Mouse (Mus musculus) CH12.LX (cell line): ENCODE results near the gene Rtn3. TPM values are rescaled to one million over a fixed set of nuclear protein-coding genes. Genes with fewer than 3 reads are reported as not detected.

Source experiments
- DNase-seq: peaks from one replicate; pipeline ENCODE4 v3.0.0-alpha.2; 2013; ENCODE audit errors: extremely low read depth
- H3K27ac ChIP-seq: 2 replicates; pipeline ENCODE4 v1.5.1; 2012; ENCODE audit warnings: low read depth, mild to moderate bottlenecking, control low read depth, moderate library complexity; ENCODE audit not compliant: insufficient read depth
- H3K27me3 ChIP-seq: replicated peaks from 2 replicates; pipeline ENCODE3; 2012; ENCODE audit warnings: inconsistent platforms
- H3K36me3 ChIP-seq, 2 experiments: replicated peaks in 1 of 2; 2 replicates each; pipeline versions ENCODE3 to v1.6.1; 2012; ENCODE audit warnings: inconsistent platforms in 1 of 2, low read length in 1 of 2, mild to moderate bottlenecking in 1 of 2, mixed read lengths in 1 of 2, moderate library complexity in 1 of 2; ENCODE audit not compliant: control insufficient read depth in 1 of 2, insufficient read depth in 1 of 2
- H3K4me1 ChIP-seq, 2 experiments: 2 replicates each; pipeline ENCODE4 v1.6.1; 2012; ENCODE audit warnings: inconsistent platforms in 1 of 2, moderate library complexity in 1 of 2; ENCODE audit not compliant: insufficient read depth in 2 of 2, control insufficient read depth in 1 of 2
- H3K4me2 ChIP-seq: 2 replicates; pipeline ENCODE4 v1.6.1; 2012; ENCODE audit warnings: low read depth, mild to moderate bottlenecking, control low read depth; ENCODE audit not compliant: poor library complexity, insufficient read depth, severe bottlenecking
- H3K4me3 ChIP-seq, 3 experiments: fragments of 150-350 bp in 1 of 3; sonication (generic) in 1 of 3; replicated peaks in 1 of 3; 2 replicates each; pipeline versions ENCODE3 to v1.5.1; 2011 to 2012; ENCODE audit warnings: low read depth in 2 of 3, low read length in 2 of 3, mild to moderate bottlenecking in 2 of 3, moderate library complexity in 2 of 3, control low read depth in 1 of 3, improper control_type of control experiment in 1 of 3, inconsistent platforms in 1 of 3, mixed read lengths in 1 of 3; ENCODE audit not compliant: poor library complexity in 1 of 3
- H3K79me2 ChIP-seq: replicated peaks from 2 replicates; pipeline ENCODE4 v1.6.1; 2012; ENCODE audit warnings: mild to moderate bottlenecking, moderate library complexity; ENCODE audit not compliant: control insufficient read depth, poor library complexity, insufficient read depth, severe bottlenecking; ENCODE audit errors: extremely low read depth
- H3K9ac ChIP-seq: 2 replicates; pipeline ENCODE4 v1.6.1; 2012; ENCODE audit warnings: low read depth, mild to moderate bottlenecking, control low read depth, moderate library complexity; ENCODE audit not compliant: insufficient read depth
- H3K9me3 ChIP-seq: replicated peaks from 2 replicates; pipeline ENCODE3; 2012; ENCODE audit warnings: low read length, inconsistent platforms, mixed read lengths
- CHD1 ChIP-seq: IDR thresholded peaks from 2 replicates; pipeline ENCODE4 v1.6.1; 2012; ENCODE audit warnings: low read depth, low read length, improper control_type of control experiment, inconsistent platforms
- CTCF ChIP-seq, 2 experiments: IDR thresholded peaks in 1 of 2; conservative IDR thresholded peaks in 1 of 2; 2 replicates each; pipeline ENCODE4 v1.5.1; 2011 to 2012; ENCODE audit warnings: low read depth in 2 of 2, low read length in 2 of 2, improper control_type of control experiment in 1 of 2, inconsistent platforms in 1 of 2, mild to moderate bottlenecking in 1 of 2, moderate library complexity in 1 of 2
- E2F4 ChIP-seq: IDR thresholded peaks from 2 replicates; pipeline ENCODE4 v1.6.1; 2011; ENCODE audit warnings: low read depth, low read length, improper control_type of control experiment; ENCODE audit not compliant: insufficient replicate concordance
- ELF1 ChIP-seq: IDR thresholded peaks from 2 replicates; pipeline ENCODE4 v1.6.1; 2014; ENCODE audit warnings: low read depth, mild to moderate bottlenecking, inconsistent platforms, low read length, improper control_type of control experiment
- EP300 ChIP-seq: IDR thresholded peaks from 2 replicates; pipeline ENCODE4 v1.6.1; 2011; ENCODE audit warnings: low read length, improper control_type of control experiment
- ETS1 ChIP-seq: conservative IDR thresholded peaks from 2 replicates; pipeline ENCODE4 v1.6.1; 2012; ENCODE audit warnings: low read depth, mild to moderate bottlenecking, inconsistent platforms, low read length, improper control_type of control experiment, moderate library complexity
- IRF4 ChIP-seq: IDR thresholded peaks from 2 replicates; pipeline ENCODE4 v1.6.1; 2014; ENCODE audit warnings: low read depth, mild to moderate bottlenecking, inconsistent platforms, low read length, improper control_type of control experiment
- JUN ChIP-seq: IDR thresholded peaks from 2 replicates; pipeline ENCODE4 v1.6.1; 2011; ENCODE audit warnings: low read depth, mild to moderate bottlenecking, low read length, improper control_type of control experiment, moderate library complexity; ENCODE audit not compliant: insufficient read depth
- JUND ChIP-seq: conservative IDR thresholded peaks from 2 replicates; pipeline ENCODE4 v1.6.1; 2011; ENCODE audit warnings: low read depth, low read length, improper control_type of control experiment
- MAZ ChIP-seq: IDR thresholded peaks from 2 replicates; pipeline ENCODE4 v1.6.1; 2012; ENCODE audit warnings: low read depth, mild to moderate bottlenecking, inconsistent platforms, low read length, improper control_type of control experiment, moderate library complexity
- MEF2A ChIP-seq: IDR thresholded peaks from 2 replicates; pipeline ENCODE4 v1.6.1; 2014; ENCODE audit warnings: low read depth, mild to moderate bottlenecking, inconsistent platforms, low read length, improper control_type of control experiment, borderline replicate concordance
- MXI1 ChIP-seq: IDR thresholded peaks from 2 replicates; pipeline ENCODE4 v1.6.1; 2011; ENCODE audit warnings: mild to moderate bottlenecking, low read depth, low read length, improper control_type of control experiment
- MYC ChIP-seq: IDR thresholded peaks from 2 replicates; pipeline ENCODE4 v1.6.1; 2011; ENCODE audit warnings: low read depth, mild to moderate bottlenecking, improper control_type of control experiment, low read length
- NELFE ChIP-seq: IDR thresholded peaks from 2 replicates; pipeline ENCODE4 v1.6.1; 2011; ENCODE audit warnings: low read depth, low read length, improper control_type of control experiment
- NRF1 ChIP-seq: IDR thresholded peaks from 2 replicates; pipeline ENCODE4 v1.6.1; 2014; ENCODE audit warnings: low read depth, mild to moderate bottlenecking, inconsistent platforms, low read length, improper control_type of control experiment, moderate library complexity
- PAX5 ChIP-seq: IDR thresholded peaks from 2 replicates; pipeline ENCODE4 v1.6.1; 2012; ENCODE audit warnings: low read length, inconsistent platforms, mixed read lengths
- RAD21 ChIP-seq: IDR thresholded peaks from 2 replicates; pipeline ENCODE4 v1.6.1; 2011; ENCODE audit warnings: low read depth, mild to moderate bottlenecking, low read length, improper control_type of control experiment, moderate library complexity
- SIN3A ChIP-seq: IDR thresholded peaks from 2 replicates; pipeline ENCODE4 v1.6.1; 2012; ENCODE audit warnings: low read length, improper control_type of control experiment, inconsistent platforms
- TBP ChIP-seq: conservative IDR thresholded peaks from 2 replicates; pipeline ENCODE4 v1.6.1; 2011; ENCODE audit warnings: low read depth, low read length, improper control_type of control experiment
- TCF12 ChIP-seq: IDR thresholded peaks from 2 replicates; pipeline ENCODE4 v1.6.1; 2014; ENCODE audit warnings: low read depth, mild to moderate bottlenecking, inconsistent platforms, low read length, improper control_type of control experiment
- UBTF ChIP-seq: IDR thresholded peaks from 2 replicates; pipeline ENCODE4 v1.6.1; 2012; ENCODE audit warnings: low read depth, mild to moderate bottlenecking, inconsistent platforms, low read length, improper control_type of control experiment, moderate library complexity
- USF1 ChIP-seq: IDR thresholded peaks from 2 replicates; pipeline ENCODE4 v1.6.1; 2014; ENCODE audit warnings: low read depth, mild to moderate bottlenecking, inconsistent platforms, low read length, improper control_type of control experiment
- ZNF384 ChIP-seq: IDR thresholded peaks from 2 replicates; pipeline ENCODE4 v1.6.1; 2012; ENCODE audit warnings: low read depth, low read length, improper control_type of control experiment, inconsistent platforms
- dilution Hi-C: fragments of 300-500 bp; cut with MboI; formaldehyde crosslinking; loops from 2 replicates; pipeline ENCODE4 v1.14.3; 2020; ENCODE audit warnings: low sequenced_read_pairs; ENCODE audit not compliant: extremely low pct_unique_long_range_greater_than_20kb, extremely low pct_ligation_motif_present
- in situ Hi-C: fragments of 300-500 bp; cut with MboI; formaldehyde crosslinking; loops from 3 replicates; pipeline ENCODE4 v1.14.3; 2019; ENCODE audit warnings: low sequenced_read_pairs, low pct_ligation_motif_present, low pct_unique_long_range_greater_than_20kb, mixed read lengths
- polyA plus RNA-seq: library from polyadenylated mRNA; unstranded; fragments of >175 nt; gene quantifications from 2 replicates; pipeline ENCODE4 v1.2.1, GENCODE M21; 2012; ENCODE audit warnings: low read depth; ENCODE audit not compliant: insufficient read length
- total RNA-seq, 2 experiments: library from RNA; depleted of rRNA; stranded (reverse); fragments of 300-350 nt in 1 of 2; fragments of >200 nt in 1 of 2; gene quantifications; 2 replicates each; pipeline ENCODE4 v1.2.3; 2012 to 2014

Rtn3 gene
- total and polyA plus RNA-seq, 3 experiments: 32.7 to 102 (median 39.1) TPM

DNA sequence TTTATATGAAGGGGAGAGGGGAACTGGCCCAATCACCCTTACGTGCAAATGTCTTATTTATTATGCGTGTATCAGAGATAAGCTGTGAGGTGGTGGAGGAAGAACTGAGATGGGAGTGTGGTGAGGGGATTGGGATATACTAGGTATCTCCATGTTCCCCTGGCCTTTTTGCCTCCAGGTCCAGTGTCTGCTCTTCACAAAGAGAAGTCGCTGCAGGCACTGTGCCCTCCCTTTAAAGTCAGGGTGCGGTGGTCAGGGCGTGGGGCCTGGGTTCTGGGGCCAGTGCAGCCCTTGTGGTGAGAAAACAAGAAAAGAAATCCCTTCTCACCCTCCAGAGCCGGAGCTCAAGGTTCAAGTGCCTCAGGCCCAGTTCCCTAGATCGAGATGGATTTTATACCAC is 59.0 kb downstream of the Rtn3 start:
- H3K4me1 ChIP-seq: peaks cover 11 to 71% of the 10 kb centered on the region in 2 experiments
- H3K79me2 ChIP-seq: peaks cover 6% of the 10 kb centered on the region
- no peaks in the 10 kb centered on the region for H3K27me3 ChIP-seq
- peaks cover 14% of the 10 kb centered on the region for H3K9me3 ChIP-seq
- TF ChIP-seq JUN (no peak), USF1 (no peak), NELFE (no peak), MEF2A (no peak), CTCF (conservative IDR thresholded peaks at IDR 0.05 in 1 of 2, IDR thresholded peaks at IDR 0.05 in 1 of 2; ENCODE audit: low read depth in 2 of 2, low read length in 2 of 2) (no peak), NRF1 (no peak), ELF1 (no peak), UBTF (no peak), CHD1 (no peak), IRF4 (no peak), TCF12 (no peak), TBP (no peak), MYC (no peak), MXI1 (no peak)
- H3K4me3 ChIP-seq: no peak overlapping the region
- dilution Hi-C loops (no loop called here), in situ Hi-C loops (loop anchor here (25.0 kb wide), 1 partner anchor 362 kb away; the partner anchor contains the start of gene Macrod1)
- DNase-seq: no peak
- H3K9ac ChIP-seq: no peak overlapping the region
- peaks cover 53 to 73% of the 10 kb centered on the region in 2 experiments for H3K36me3 ChIP-seq
- no peak overlapping the region for H3K27ac ChIP-seq
- H3K4me2 ChIP-seq: no peak overlapping the region

DNA sequence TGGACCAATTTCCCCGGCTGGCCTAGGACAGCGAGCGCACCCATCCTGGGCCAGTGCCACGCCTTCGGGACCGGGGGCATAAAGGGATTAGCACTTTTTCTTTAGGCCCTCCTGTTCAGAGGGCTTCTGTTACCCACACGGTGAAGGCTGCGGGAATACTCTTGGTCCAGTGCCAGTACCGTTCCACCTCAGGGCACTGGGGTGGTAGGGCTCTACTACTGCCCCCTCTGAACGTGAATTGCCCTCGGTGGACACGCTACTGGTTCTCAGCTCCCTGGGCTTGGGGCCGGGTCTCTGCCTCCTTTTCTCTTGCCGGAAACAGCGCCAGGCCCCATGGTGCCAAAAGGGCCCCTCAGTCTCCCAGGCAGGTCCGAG is 59.4 kb downstream of the Rtn3 start:
- H3K27me3 ChIP-seq: no peaks in the 10 kb centered on the region
- in situ Hi-C loops (loop anchor here (25.0 kb wide), 1 partner anchor 361 kb away; the partner anchor contains the start of gene Macrod1), dilution Hi-C loops (no loop called here)
- H3K4me1 ChIP-seq: peaks cover 11 to 72% of the 10 kb centered on the region in 2 experiments
- peaks cover 10% of the 10 kb centered on the region for H3K79me2 ChIP-seq
- peaks cover 53 to 72% of the 10 kb centered on the region in 2 experiments for H3K36me3 ChIP-seq
- no peak overlapping the region for H3K4me2 ChIP-seq
- no peak overlapping the region for H3K9ac ChIP-seq
- H3K4me3 ChIP-seq: no peak overlapping the region
- H3K9me3 ChIP-seq: peaks cover 14% of the 10 kb centered on the region
- TF ChIP-seq PAX5: no peak
- no peak for TF ChIP-seq UBTF
- TF ChIP-seq SIN3A: no peak
- TF ChIP-seq NRF1: no peak
- TF ChIP-seq ETS1: no peak
- TF ChIP-seq E2F4: no peak
- no peak for TF ChIP-seq CTCF (conservative IDR thresholded peaks at IDR 0.05 in 1 of 2, IDR thresholded peaks at IDR 0.05 in 1 of 2; ENCODE audit: low read depth in 2 of 2, low read length in 2 of 2)
- TF ChIP-seq MAZ: no peak
- no peak for TF ChIP-seq JUND
- TF ChIP-seq ZNF384: no peak
- no peak for TF ChIP-seq RAD21
- no peak for TF ChIP-seq IRF4
- TF ChIP-seq EP300: no peak
- no peak overlapping the region for H3K27ac ChIP-seq
- no peak for DNase-seq
